Mouse (Mus musculus) limb, embryonic 14.5 days (tissue): ENCODE measurements around the gene Foxj2. TPM values are rescaled to one million over a fixed set of nuclear protein-coding genes. Genes with fewer than 3 reads are reported as not detected.
A peak's percentile ranks its signal among the peaks of the same experiment; 100 is the strongest.

ENCODE experiments used
- ATAC-seq: fragments of 200-750 bp; cut with Nextera tagmentation; 2 replicates; pipeline ENCODE4 v1.8.0; 2017; ENCODE audit warnings: low read depth, moderate number of reproducible peaks, moderate TSS enrichment; ENCODE audit not compliant: low FRiP score
- DNase-seq: peaks from one replicate; pipeline ENCODE4 v3.0.0-alpha.2; 2015; ENCODE audit warnings: low spot score
- H3K27ac ChIP-seq: fragments of 300-500 bp; sonication (generic); replicated peaks from 2 replicates; pipeline ENCODE4 v1.5.1; 2014; ENCODE audit warnings: low read depth, mild to moderate bottlenecking, low read length, moderate library complexity, mixed read lengths
- H3K27me3 ChIP-seq: fragments of 300-500 bp; sonication (generic); 2 replicates; pipeline ENCODE4 v1.6.1; 2014; ENCODE audit warnings: low read length, mixed read lengths; ENCODE audit not compliant: control insufficient read depth, insufficient read depth
- H3K36me3 ChIP-seq: fragments of 300-500 bp; sonication (generic); 2 replicates; pipeline ENCODE4 v1.6.1; 2014; ENCODE audit warnings: mild to moderate bottlenecking, low read length, moderate library complexity, mixed read lengths; ENCODE audit not compliant: control insufficient read depth, insufficient read depth
- H3K4me1 ChIP-seq: fragments of 300-500 bp; sonication (generic); 2 replicates; pipeline ENCODE4 v1.6.1; 2014; ENCODE audit warnings: antibody characterized with exemption, low read length, mixed read lengths; ENCODE audit not compliant: control insufficient read depth, insufficient read depth
- H3K4me2 ChIP-seq: fragments of 300-500 bp; sonication (generic); replicated peaks from 2 replicates; pipeline ENCODE4 v1.6.1; 2014; ENCODE audit warnings: low read depth, mild to moderate bottlenecking, low read length, moderate library complexity; ENCODE audit not compliant: severe bottlenecking
- H3K4me3 ChIP-seq: fragments of 300-500 bp; sonication (generic); replicated peaks from 2 replicates; pipeline ENCODE4 v1.5.1; 2014; ENCODE audit warnings: low read length
- H3K9ac ChIP-seq: fragments of 300-500 bp; sonication (generic); 2 replicates; pipeline ENCODE4 v1.6.1; 2014; ENCODE audit warnings: mild to moderate bottlenecking, low read depth, low read length, moderate library complexity; ENCODE audit not compliant: severe bottlenecking
- H3K9me3 ChIP-seq: fragments of 300-500 bp; sonication (generic); 2 replicates; pipeline ENCODE4 v1.6.1; 2016; ENCODE audit warnings: low read length; ENCODE audit not compliant: control insufficient read depth
- POLR2A ChIP-seq: fragments of 200-500 bp; IDR thresholded peaks from 2 replicates; pipeline ENCODE4 v1.8.0; 2012; ENCODE audit warnings: inconsistent platforms, mild to moderate bottlenecking, moderate library complexity, borderline replicate concordance; ENCODE audit not compliant: insufficient read depth, insufficient read length; ENCODE audit errors: extremely low read depth
- WGBS: fragments of 180-500 bp; shearing (Covaris S2); extraction: QIAGEN DNeasy Blood & Tissue Kit; methylation state at CpG from one replicate; pipeline ENCODE4 v1.1.7; 2014; 5-methylcytosine and 5-hydroxymethylcytosine counted together
- polyA plus RNA-seq, 2 experiments: library from polyadenylated mRNA; depleted of rRNA in 1 of 2; stranded (reverse) in 1 of 2; unstranded in 1 of 2; fragments of >200 nt; fragmentation: Nextera tagmentation in 1 of 2; extraction: Ambion mirVana in 1 of 2; gene quantifications; 2 replicates each; pipeline versions ENCODE4 v1.2.1 to v1.2.3; 2012 to 2014

The Foxj2 gene
- polyA plus RNA-seq, 2 experiments, result 9.3 to 13.4 TPM

GRCm38 (mm10) chr6:122795254-122795935, 24.3 kb upstream of the Foxj2 start:
- no peak overlapping the region for H3K4me2 ChIP-seq
- no peak overlapping the region for H3K4me3 ChIP-seq
- TF ChIP-seq POLR2A, result no peak
- DNase-seq (peak; percentile 42), ATAC-seq (peak; percentile 53; the same call in 1 of the 2 replicates)
- H3K27ac ChIP-seq, result no peak overlapping the region
- no peaks in the 10 kb centered on the region for H3K27me3 ChIP-seq
- 47% methylated on average over 8 of the region's 8 CpGs for WGBS
- no peaks in the 10 kb centered on the region for H3K4me1 ChIP-seq
- H3K36me3 ChIP-seq, result no peaks in the 10 kb centered on the region
- H3K9ac ChIP-seq, result no peak overlapping the region
- no peaks in the 10 kb centered on the region for H3K9me3 ChIP-seq

GRCm38 (mm10) chr6:122800640-122801300, 18.9 kb upstream of the Foxj2 start:
- WGBS, result 36% methylated on average over 10 of the region's 10 CpGs
- peak overlapping the region; percentile 39; the same call in 1 of the 2 replicates for H3K27ac ChIP-seq
- TF ChIP-seq POLR2A, result no peak

DNA sequence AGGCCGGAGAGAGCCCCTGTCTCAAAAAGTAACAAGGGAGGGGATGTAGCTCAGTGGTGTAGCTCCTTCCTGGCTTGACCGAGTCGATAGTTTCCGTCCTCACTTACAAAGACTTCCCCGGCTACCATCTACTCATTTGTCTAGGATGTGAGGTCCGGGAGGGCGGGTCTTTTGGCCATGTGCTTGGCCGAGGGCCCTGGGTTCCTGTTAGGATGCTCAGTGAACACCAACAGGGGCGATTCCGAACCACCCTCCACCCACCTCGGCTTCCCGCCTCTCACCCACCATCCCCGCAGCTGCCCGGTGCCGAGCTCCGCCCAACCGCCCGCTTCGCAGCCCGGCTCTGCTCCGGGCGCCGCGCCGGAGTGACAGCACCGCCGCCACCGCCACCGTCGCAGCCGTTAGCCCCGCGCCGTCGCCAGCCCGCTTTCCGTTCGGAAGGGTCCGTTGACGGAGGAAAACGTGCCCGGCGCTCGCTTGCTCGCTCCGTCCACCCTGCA, 18.4 kb upstream of the Foxj2 start, which contains the start of gene Slc2a3:
Gene Slc2a3 (minus strand): TSS at position 340 of the 500 bp plus-strand sequence.
- Histone ChIP-seq H3K9me3 (no peaks in the 10 kb centered on the region), H3K4me1 (peaks cover 5% of the 10 kb centered on the region), H3K36me3 (no peaks in the 10 kb centered on the region), H3K27me3 (no peaks in the 10 kb centered on the region), H3K27ac (peak within 1 kb of the TSS; percentile 39; the same call in 1 of the 2 replicates), H3K4me3 (peak within 1 kb of the TSS; percentile 46), H3K9ac (peak within 1 kb of the TSS; percentile 66), H3K4me2 (peak within 1 kb of the TSS; percentile 72)
- ATAC-seq, result peak; percentile 82
- WGBS, result under 1% methylated on average over 40 of the region's 46 CpGs
- no peak for TF ChIP-seq POLR2A
- peak; percentile 46 for DNase-seq

More at GRCm38 (mm10) chr6:122800640-122801300, 18.9 kb upstream of the Foxj2 start:
- Histone ChIP-seq H3K9me3 (no peaks in the 10 kb centered on the region), H3K9ac (peak overlapping the region; percentile 66), H3K36me3 (no peaks in the 10 kb centered on the region), H3K4me3 (peak overlapping the region; percentile 46), H3K4me2 (peak overlapping the region; percentile 72), H3K4me1 (peaks cover 5% of the 10 kb centered on the region), H3K27me3 (no peaks in the 10 kb centered on the region)
- no peak for DNase-seq
- no peak for ATAC-seq

GRCm38 (mm10) chr6:122801801-122802514, 17.8 kb upstream of the Foxj2 start:
- DNase-seq (peak; percentile 21), ATAC-seq (peak; percentile 23; the same call in 1 of the 2 replicates)
- no peaks in the 10 kb centered on the region for H3K27me3 ChIP-seq
- H3K36me3 ChIP-seq, result no peaks in the 10 kb centered on the region
- TF ChIP-seq POLR2A, result no peak
- H3K9me3 ChIP-seq, result no peaks in the 10 kb centered on the region
- 0 out of 2 replicates have a peak overlapping the region, but pooled peaks have one; percentile 39 for H3K27ac ChIP-seq
- H3K4me3 ChIP-seq, result peak overlapping the region; percentile 46
- peak overlapping the region; percentile 66 for H3K9ac ChIP-seq
- peak overlapping the region; percentile 72 for H3K4me2 ChIP-seq
- H3K4me1 ChIP-seq, result peaks cover 5% of the 10 kb centered on the region
- 2% methylated on average over 34 of the region's 34 CpGs for WGBS

GRCm38 (mm10) chr6:122804418-122804817, 15.3 kb upstream of the Foxj2 start:
- peak; percentile 61 for DNase-seq

More at GRCm38 (mm10) chr6:122804418-122804817, 15.3 kb upstream of the Foxj2 start:
- ATAC-seq, result no peak
- Histone ChIP-seq H3K4me3 (no peak overlapping the region), H3K9ac (no peak overlapping the region), H3K27me3 (no peaks in the 10 kb centered on the region), H3K27ac (no peak overlapping the region), H3K36me3 (no peaks in the 10 kb centered on the region), H3K9me3 (no peaks in the 10 kb centered on the region), H3K4me1 (peaks cover 5% of the 10 kb centered on the region), H3K4me2 (no peak overlapping the region)
- WGBS, result 24% methylated on average over 5 of the region's 5 CpGs
- TF ChIP-seq POLR2A, result no peak
